Mouse (Mus musculus): ENCODE results near the gene Hcrt.
A peak's percentile ranks its signal among the peaks of the same experiment; 100 is the strongest.

Hcrt gene

DNA sequence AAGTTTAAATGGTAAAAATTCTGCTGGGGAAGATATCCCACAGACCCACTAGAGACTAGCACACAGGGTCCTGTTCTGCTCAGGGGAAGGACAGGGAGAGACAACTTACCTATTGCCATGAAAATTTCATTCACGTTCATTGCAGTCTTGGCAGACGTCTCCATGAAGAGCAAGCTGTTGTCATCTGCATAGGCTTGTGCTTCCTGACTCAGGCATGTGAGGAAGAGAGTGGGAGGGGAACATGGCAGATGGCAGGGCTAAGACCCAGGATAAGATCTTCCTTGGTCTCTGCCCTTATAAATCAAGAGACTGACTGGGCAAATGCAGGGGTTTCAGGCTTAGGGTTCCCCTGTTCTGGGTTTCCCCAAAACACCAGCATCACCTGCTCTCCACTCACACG, 46.1 kb downstream of the Hcrt start:
- Histone ChIP-seq H3K36me3 (ENCODE audit: control insufficient read depth, insufficient read depth, low read length, poor library complexity, severe bottlenecking) (peaks cover 3% of the 10 kb centered on the region), H3K27me3 (ENCODE audit: control insufficient read depth, insufficient read depth, low read length, poor library complexity, severe bottlenecking) (no peaks in the 10 kb centered on the region)
- DNase-seq (ENCODE audit: low read depth, low spot score), result no peak

- H3K27me3 ChIP-seq (ENCODE audit: control insufficient read depth, insufficient read depth, low read length, poor library complexity, severe bottlenecking), result no peaks in the 10 kb centered on the region
- peaks cover 3% of the 10 kb centered on the region for H3K36me3 ChIP-seq (ENCODE audit: control insufficient read depth, insufficient read depth, low read length, poor library complexity, severe bottlenecking)
- no peak for DNase-seq (ENCODE audit: low read depth, low spot score)
Observed at GRCm38 (mm10) chr11:100714948-100715347, 47.8 kb downstream of the Hcrt start.

- no peaks in the 10 kb centered on the region for H3K27me3 ChIP-seq (ENCODE audit: control insufficient read depth, insufficient read depth, low read length, poor library complexity, severe bottlenecking)
- peaks cover 3% of the 10 kb centered on the region for H3K36me3 ChIP-seq (ENCODE audit: control insufficient read depth, insufficient read depth, low read length, poor library complexity, severe bottlenecking)
- peak; percentile 82 for DNase-seq (ENCODE audit: low read depth, low spot score)
Observed at GRCm38 (mm10) chr11:100714534-100714915, 48.2 kb downstream of the Hcrt start.

GRCm38 (mm10) chr11:100713735-100714533, 48.8 kb downstream of the Hcrt start, which contains the start of gene Hspb9:
Gene Hspb9, plus strand, starts transcription at chr11:100713850.
- H3K27me3 ChIP-seq (ENCODE audit: control insufficient read depth, insufficient read depth, low read length, poor library complexity, severe bottlenecking), result no peaks in the 10 kb centered on the region
- peak; percentile 54 for DNase-seq (ENCODE audit: low read depth, low spot score)
- peaks cover 3% of the 10 kb centered on the region for H3K36me3 ChIP-seq (ENCODE audit: control insufficient read depth, insufficient read depth, low read length, poor library complexity, severe bottlenecking)

DNA sequence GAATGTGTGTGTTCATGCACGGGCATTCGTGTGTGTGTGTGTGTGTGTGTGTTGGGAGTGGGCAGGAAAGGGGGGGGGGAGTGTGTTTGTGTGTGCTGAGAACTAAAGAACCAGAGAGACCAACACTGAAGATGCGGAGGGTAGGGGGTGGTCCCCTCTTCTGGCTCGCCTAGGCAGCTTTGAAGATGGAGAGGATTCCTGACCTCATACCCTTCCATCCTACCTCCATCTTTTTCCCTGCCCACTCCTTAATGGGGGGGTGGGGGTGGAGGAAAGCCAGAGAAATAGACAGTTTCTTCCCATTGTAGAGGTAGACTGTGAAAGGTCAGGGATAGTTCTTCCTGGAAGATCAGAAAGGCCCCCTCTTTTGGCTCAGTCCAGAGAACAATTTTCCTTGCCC, 49.6 kb downstream of the Hcrt start:
- DNase-seq (ENCODE audit: low read depth, low spot score), result no peak
- Histone ChIP-seq H3K36me3 (ENCODE audit: control insufficient read depth, insufficient read depth, low read length, poor library complexity, severe bottlenecking) (no peaks in the 10 kb centered on the region; the same call in none of the 2 replicates), H3K27me3 (ENCODE audit: control insufficient read depth, insufficient read depth, low read length, poor library complexity, severe bottlenecking) (no peaks in the 10 kb centered on the region)

- peak; percentile 63 for DNase-seq (ENCODE audit: low read depth, low spot score)
- H3K36me3 ChIP-seq (ENCODE audit: control insufficient read depth, insufficient read depth, low read length, poor library complexity, severe bottlenecking), result no peaks in the 10 kb centered on the region; the same call in none of the 2 replicates
- no peaks in the 10 kb centered on the region for H3K27me3 ChIP-seq (ENCODE audit: control insufficient read depth, insufficient read depth, low read length, poor library complexity, severe bottlenecking)
Observed at GRCm38 (mm10) chr11:100711783-100712615, 50.7 kb downstream of the Hcrt start, which contains the start of gene Kat2a. Gene Kat2a, minus strand, starts transcription at chr11:100712465.
